ENCODE assay signal across 8 mouse cellular contexts in genomic region chr10:80047041-80047565, GRCm38 (mm10). TPM values are rescaled to one million over a fixed set of nuclear protein-coding genes. Genes with fewer than 3 reads are reported as not detected.
DNase-seq lines count a peak whose midpoint lies in the region; ATAC-seq and TF ChIP-seq lines count a peak whose summit lies in the region.

TSS of gene Gpx4 (plus strand) at chr10:80047166.

- no peak for DNase-seq in lung, adult 2 months
- no peak for DNase-seq in lung, postnatal 10 days
- no peak for DNase-seq in embryonic facial prominence, embryonic 11.5 days (ENCODE audit: low spot score)
- no peak for DNase-seq in layer of hippocampus, postnatal 14 days (ENCODE audit: low spot score in 2 of 2)
- DNase-seq in midbrain, embryonic 14.5 days: no peak
- DNase-seq in frontal cortex, postnatal 14 days (ENCODE audit: low spot score in 2 of 2): no peak
- DNase-seq in thymus, postnatal 10 days (ENCODE audit: low spot score in 2 of 2): no peak

- TF ChIP-seq POLR2A in lung, adult 2 months (IDR thresholded peaks at IDR 0.05; ENCODE audit: borderline replicate concordance, extremely low read depth, low read depth, low read length): no peak

- H3K4me1 ChIP-seq in lung, adult 2 months (ENCODE audit: control insufficient read depth, insufficient read depth, low read length): peaks cover 15% of the 10 kb centered on the region
- 0 out of 2 replicates have a peak, but pooled peaks cover 3% of the 10 kb centered on the region for H3K4me1 ChIP-seq in embryonic facial prominence, embryonic 11.5 days (ENCODE audit: control insufficient read depth, insufficient read depth, low read length)
- H3K4me1 ChIP-seq in heart, embryonic 13.5 days: peaks cover 44% of the 10 kb centered on the region
- 0 out of 2 replicates have a peak, but pooled peaks cover 3% of the 10 kb centered on the region for H3K4me1 ChIP-seq in midbrain, embryonic 14.5 days (ENCODE audit: control insufficient read depth, insufficient read depth, low read length)

- whole genome bisulfite sequencing in lung, adult 2 months: 72% methylated on average over 9 of the region's 9 CpGs
- WGBS in embryonic facial prominence, embryonic 11.5 days: 48% methylated on average over 9 of the region's 9 CpGs
- 63% methylated on average over 9 of the region's 9 CpGs for WGBS in heart, embryonic 13.5 days
- 46% methylated on average over 9 of the region's 9 CpGs for WGBS in midbrain, embryonic 14.5 days

- H3K9me3 ChIP-seq in embryonic facial prominence, embryonic 11.5 days (replicated peaks; ENCODE audit: control insufficient read depth, low read length): no peaks in the 10 kb centered on the region
- no peaks in the 10 kb centered on the region for H3K9me3 ChIP-seq in heart, embryonic 13.5 days
- H3K9me3 ChIP-seq in midbrain, embryonic 14.5 days (ENCODE audit: control insufficient read depth, low read length): no peaks in the 10 kb centered on the region

- no peak within 1 kb of the TSS for H3K4me3 ChIP-seq in lung, adult 2 months (replicated peaks; ENCODE audit: extremely low read depth, low read depth, low read length)
- no peak within 1 kb of the TSS for H3K4me3 ChIP-seq in embryonic facial prominence, embryonic 11.5 days (ENCODE audit: low read depth, low read length)
- H3K4me3 ChIP-seq in heart, embryonic 13.5 days: no peak within 1 kb of the TSS
- H3K4me3 ChIP-seq in midbrain, embryonic 14.5 days (replicated peaks; ENCODE audit: low read depth, low read length): no peak within 1 kb of the TSS

- H3K27ac ChIP-seq in embryonic facial prominence, embryonic 11.5 days (replicated peaks; ENCODE audit: low read depth, low read length): 0 out of 2 replicates have a peak within 1 kb of the TSS, but pooled peaks have one; percentile 9
- peak within 1 kb of the TSS; percentile 15; the same call in 1 of the 2 replicates for H3K27ac ChIP-seq in heart, embryonic 13.5 days (replicated peaks)
- no peak within 1 kb of the TSS for H3K27ac ChIP-seq in midbrain, embryonic 14.5 days (replicated peaks; ENCODE audit: low read depth, low read length)

- ATAC-seq in embryonic facial prominence, embryonic 11.5 days (replicated peaks; ENCODE audit: insufficient number of reproducible peaks, low FRiP score, low TSS enrichment, low read depth): no peak
- ATAC-seq in heart, embryonic 13.5 days (ENCODE audit: extremely low read depth, insufficient number of reproducible peaks, low FRiP score, low TSS enrichment): no peak
- no peak for ATAC-seq in midbrain, embryonic 14.5 days (ENCODE audit: low FRiP score, low TSS enrichment)

- H3K27me3 ChIP-seq in embryonic facial prominence, embryonic 11.5 days (ENCODE audit: control insufficient read depth, insufficient read depth, low read length): no peaks in the 10 kb centered on the region
- no peaks in the 10 kb centered on the region for H3K27me3 ChIP-seq in heart, embryonic 13.5 days (replicated peaks)
- no peaks in the 10 kb centered on the region for H3K27me3 ChIP-seq in midbrain, embryonic 14.5 days (ENCODE audit: control insufficient read depth, insufficient read depth, low read length)

- no peak within 1 kb of the TSS for H3K9ac ChIP-seq in embryonic facial prominence, embryonic 11.5 days (replicated peaks; ENCODE audit: low read length)
- peak within 1 kb of the TSS; percentile 52 for H3K9ac ChIP-seq in heart, embryonic 13.5 days
- H3K9ac ChIP-seq in midbrain, embryonic 14.5 days (replicated peaks; ENCODE audit: low read length): no peak within 1 kb of the TSS

- TF ChIP-seq CTCF in lung, adult 2 months (IDR thresholded peaks at IDR 0.05; ENCODE audit: insufficient read depth, low read length): no peak

- no peak within 1 kb of the TSS for H3K4me2 ChIP-seq in embryonic facial prominence, embryonic 11.5 days (ENCODE audit: low read depth, low read length)
- no peak within 1 kb of the TSS for H3K4me2 ChIP-seq in heart, embryonic 13.5 days
- H3K4me2 ChIP-seq in midbrain, embryonic 14.5 days (ENCODE audit: low read length): no peak within 1 kb of the TSS

- H3K36me3 ChIP-seq in embryonic facial prominence, embryonic 11.5 days (replicated peaks; ENCODE audit: control insufficient read depth, insufficient read depth, low read depth, low read length): no peaks in the 10 kb centered on the region
- H3K36me3 ChIP-seq in heart, embryonic 13.5 days: no peaks in the 10 kb centered on the region
- no peaks in the 10 kb centered on the region for H3K36me3 ChIP-seq in midbrain, embryonic 14.5 days (ENCODE audit: control insufficient read depth, insufficient read depth, low read length)

RNA-seq across cellular contexts. Expression of gene Gpx4, which starts in this region (rescaled TPM):
- polyA plus RNA-seq in lung, adult 2 months (2012; rRNA removed): 581 and 623 TPM in 2 replicates
- polyA plus RNA-seq in embryonic facial prominence, embryonic 11.5 days (2014; fragmentation: Nextera tagmentation; extraction: Ambion mirVana): 515 and 565 TPM in 2 replicates
- 691 and 741 TPM in 2 replicates for polyA plus RNA-seq in heart, embryonic 13.5 days (2015; fragmentation: Nextera tagmentation; extraction: Ambion mirVana)
- 100 to 1,000 TPM; 456 to 501 TPM for total RNA-seq in layer of hippocampus, postnatal 14 days (2021)
- 508 and 543 TPM in 2 replicates for polyA plus RNA-seq in midbrain, embryonic 14.5 days (2014; fragmentation: Nextera tagmentation; extraction: Ambion mirVana)
